Mouse (Mus musculus) heart, embryonic 11.5 days (tissue): ENCODE results near the gene Kank2. TPM values are rescaled to one million over a fixed set of nuclear protein-coding genes. Genes with fewer than 3 reads are reported as not detected.
A peak's percentile ranks its signal among the peaks of the same experiment; 100 is the strongest.
"Not testable (repeated sequence)": the region's sequence is repeated elsewhere in the genome, so short reads cannot be mapped to it uniquely, and the experiment has no call there.

Experiments used
- ATAC-seq: fragments of 200-750 bp; cut with Nextera tagmentation; replicated peaks from 2 replicates; pipeline ENCODE4 v1.8.0; 2017; ENCODE audit warnings: moderate library complexity; ENCODE audit not compliant: insufficient number of reproducible peaks, low FRiP score, low TSS enrichment
- H3K27ac ChIP-seq: fragments of 300-500 bp; sonication (generic); 2 replicates; pipeline ENCODE4 v1.5.1; 2014; ENCODE audit warnings: mild to moderate bottlenecking, low read depth, low read length
- H3K27me3 ChIP-seq: fragments of 300-500 bp; sonication (generic); 2 replicates; pipeline ENCODE4 v1.6.1; 2014; ENCODE audit warnings: mild to moderate bottlenecking, low read length, mixed read lengths; ENCODE audit not compliant: control insufficient read depth, insufficient read depth
- H3K36me3 ChIP-seq: fragments of 300-500 bp; sonication (generic); 2 replicates; pipeline ENCODE4 v1.6.1; 2014; ENCODE audit warnings: mild to moderate bottlenecking, low read length, moderate library complexity, mixed read lengths; ENCODE audit not compliant: control insufficient read depth, insufficient read depth
- H3K4me1 ChIP-seq: fragments of 300-500 bp; sonication (generic); 2 replicates; pipeline ENCODE4 v1.6.1; 2014; ENCODE audit warnings: low read length; ENCODE audit not compliant: control insufficient read depth, insufficient read depth
- H3K4me2 ChIP-seq: fragments of 300-500 bp; sonication (generic); 2 replicates; pipeline ENCODE4 v1.6.1; 2014; ENCODE audit warnings: mild to moderate bottlenecking, moderate library complexity
- H3K4me3 ChIP-seq: fragments of 300-500 bp; sonication (generic); 2 replicates; pipeline ENCODE4 v1.5.1; 2014; ENCODE audit warnings: low read depth, low read length
- H3K9ac ChIP-seq: fragments of 300-500 bp; sonication (generic); 2 replicates; pipeline ENCODE4 v1.6.1; 2014; ENCODE audit warnings: mild to moderate bottlenecking, low read depth, low read length, moderate library complexity
- H3K9me3 ChIP-seq: fragments of 300-500 bp; sonication (generic); replicated peaks from 2 replicates; pipeline ENCODE4 v1.6.1; 2016; ENCODE audit warnings: low read length; ENCODE audit not compliant: control insufficient read depth
- WGBS: fragments of 180-500 bp; shearing (Covaris S2); extraction: QIAGEN DNeasy Blood & Tissue Kit; methylation state at CpG from one replicate; pipeline ENCODE4 v1.1.7; 2014; ENCODE audit not compliant: insufficient replicate concordance; 5-methylcytosine and 5-hydroxymethylcytosine counted together
- polyA plus RNA-seq: library from polyadenylated mRNA; unstranded; fragments of >200 nt; fragmentation: Nextera tagmentation; extraction: Ambion mirVana; gene quantifications from 2 replicates; pipeline ENCODE4 v1.2.1, GENCODE M21; 2014

Kank2 gene
- polyA plus RNA-seq, 1 experiment from 2014 or later: 8.9 TPM

- 69% methylated on average over 1 of the region's 2 CpGs for WGBS
- not testable (repeated sequence) for ATAC-seq, H3K4me1 ChIP-seq, H3K9me3 ChIP-seq, H3K27me3 ChIP-seq, H3K4me3 ChIP-seq, H3K4me2 ChIP-seq, H3K27ac ChIP-seq, H3K9ac ChIP-seq
- peaks cover 25% of the 10 kb centered on the region for H3K36me3 ChIP-seq
Observed at GRCm38 (mm10) chr9:21786309-21786708, 12.2 kb downstream of the Kank2 start.

GRCm38 (mm10) chr9:21784517-21785307 is 13.8 kb downstream of the Kank2 start:
- WGBS: 88% methylated on average over 7 of the region's 7 CpGs
- Histone ChIP-seq H3K9me3 (no peaks in the 10 kb centered on the region), H3K27ac (no peak overlapping the region), H3K9ac (no peak overlapping the region), H3K27me3 (no peaks in the 10 kb centered on the region), H3K4me2 (no peak overlapping the region), H3K4me3 (no peak overlapping the region), H3K36me3 (peaks cover 35% of the 10 kb centered on the region), H3K4me1 (peaks cover 5% of the 10 kb centered on the region; the same call in 1 of the 2 replicates)
- no peak for ATAC-seq

- no peak overlapping the region for H3K9ac ChIP-seq
- peaks cover 53% of the 10 kb centered on the region for H3K36me3 ChIP-seq
- 59% methylated on average over 15 of the region's 15 CpGs for WGBS
- no peak overlapping the region for H3K4me2 ChIP-seq
- 0 out of 2 replicates have a peak, but pooled peaks have one; percentile 46 for ATAC-seq
- H3K4me3 ChIP-seq: no peak overlapping the region
- no peaks in the 10 kb centered on the region for H3K27me3 ChIP-seq
- peak overlapping the region; percentile 54; the same call in 1 of the 2 replicates for H3K27ac ChIP-seq
- H3K4me1 ChIP-seq: peaks cover 5% of the 10 kb centered on the region; the same call in 1 of the 2 replicates
- no peaks in the 10 kb centered on the region for H3K9me3 ChIP-seq
Observed at GRCm38 (mm10) chr9:21781657-21782468, 16.7 kb downstream of the Kank2 start.

GRCm38 (mm10) chr9:21777726-21778125 is 20.8 kb downstream of the Kank2 start:
- 87% methylated on average over 3 of the region's 3 CpGs for WGBS
- H3K4me2 ChIP-seq: no peak overlapping the region
- ATAC-seq: no peak
- H3K36me3 ChIP-seq: peaks cover 66% of the 10 kb centered on the region
- H3K9me3 ChIP-seq: 0 out of 2 replicates have a peak, but pooled peaks cover 3% of the 10 kb centered on the region
- no peak overlapping the region for H3K27ac ChIP-seq
- H3K4me3 ChIP-seq: no peak overlapping the region
- no peak overlapping the region for H3K9ac ChIP-seq
- peaks cover 5% of the 10 kb centered on the region; the same call in 1 of the 2 replicates for H3K4me1 ChIP-seq
- no peaks in the 10 kb centered on the region for H3K27me3 ChIP-seq

- Histone ChIP-seq H3K4me3 (no peak overlapping the region), H3K27ac (no peak overlapping the region), H3K36me3 (peaks cover 56% of the 10 kb centered on the region), H3K9me3 (0 out of 2 replicates have a peak, but pooled peaks cover 3% of the 10 kb centered on the region), H3K4me2 (no peak overlapping the region), H3K4me1 (peaks cover 7% of the 10 kb centered on the region), H3K27me3 (no peaks in the 10 kb centered on the region), H3K9ac (no peak overlapping the region)
- no peak for ATAC-seq
- WGBS: 88% methylated on average over 16 of the region's 16 CpGs
Observed at GRCm38 (mm10) chr9:21774353-21774752, 24.2 kb downstream of the Kank2 start.

DNA sequence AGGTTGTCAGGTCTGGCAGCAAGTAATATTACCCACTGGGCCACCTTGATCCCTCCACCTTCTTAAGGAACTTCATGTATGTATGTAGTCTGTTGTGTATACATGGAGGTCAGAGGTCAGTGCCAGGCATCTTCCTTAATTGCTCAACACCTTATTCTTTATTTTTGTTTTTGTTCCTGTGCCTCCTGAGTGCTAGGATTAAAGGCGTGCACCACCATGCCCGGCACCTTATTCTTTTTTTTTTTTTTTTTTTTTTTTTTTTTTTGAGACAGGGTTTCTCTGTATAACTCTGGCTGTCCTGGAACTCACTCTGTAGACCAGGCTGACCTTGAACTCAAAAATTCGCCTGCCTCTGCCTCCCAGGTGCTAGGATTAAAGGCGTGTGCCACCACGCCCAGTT is 25.1 kb downstream of the Kank2 start:
- not testable (repeated sequence) for H3K4me3 ChIP-seq, H3K9me3 ChIP-seq, H3K27ac ChIP-seq, H3K27me3 ChIP-seq, H3K4me2 ChIP-seq, H3K9ac ChIP-seq, ATAC-seq
- peaks cover 55% of the 10 kb centered on the region for H3K36me3 ChIP-seq
- WGBS: 74% methylated on average over 5 of the region's 5 CpGs
- H3K4me1 ChIP-seq: peaks cover 16% of the 10 kb centered on the region

DNA sequence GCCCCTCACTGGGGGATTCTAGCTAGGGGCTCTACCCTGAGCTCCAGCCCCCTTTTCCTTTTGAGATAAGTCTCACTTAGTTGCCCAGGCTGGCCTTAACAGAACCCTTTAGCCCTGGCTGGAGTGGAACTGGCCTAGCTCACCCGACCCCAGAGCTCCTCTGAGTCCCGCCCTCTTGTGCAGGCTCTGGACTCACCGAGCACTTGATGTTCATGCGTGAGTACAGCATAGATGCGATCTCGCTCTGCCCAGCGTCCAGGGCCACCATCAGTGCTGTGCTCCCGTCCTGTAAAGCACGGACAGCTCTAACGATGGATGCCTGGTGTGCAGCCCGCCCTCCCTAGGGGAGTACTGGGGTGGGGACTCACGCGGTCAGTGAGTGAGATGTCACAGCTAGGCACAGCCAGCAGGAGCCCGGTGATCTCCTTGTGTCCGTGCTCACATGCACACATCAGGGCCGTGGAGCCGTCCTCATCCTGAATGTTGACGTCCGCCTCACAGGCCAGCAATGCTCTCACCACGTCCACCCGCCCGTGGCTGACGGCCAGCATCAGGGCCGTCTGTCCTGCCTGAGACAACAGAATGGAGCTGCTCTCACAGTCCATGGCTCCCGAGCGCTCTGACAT is 28.9 kb downstream of the Kank2 start:
- no peak for ATAC-seq
- Histone ChIP-seq H3K27ac (peak overlapping the region; percentile 72), H3K9ac (0 out of 2 replicates have a peak overlapping the region, but pooled peaks have one; percentile 43), H3K27me3 (no peaks in the 10 kb centered on the region), H3K36me3 (peaks cover 37% of the 10 kb centered on the region), H3K4me2 (no peak overlapping the region), H3K4me1 (peaks cover 19% of the 10 kb centered on the region), H3K4me3 (no peak overlapping the region), H3K9me3 (no peaks in the 10 kb centered on the region)
- 54% methylated on average over 26 of the region's 26 CpGs for WGBS
